Mouse (Mus musculus) midbrain, embryonic 14.5 days (tissue): ENCODE data around the gene Fcho2. TPM values are rescaled to one million over a fixed set of nuclear protein-coding genes. Genes with fewer than 3 reads are reported as not detected.

Experiments
- ATAC-seq: fragments of 200-750 bp; cut with Nextera tagmentation; 2 replicates; pipeline ENCODE4 v1.8.0; 2017; ENCODE audit warnings: moderate number of reproducible peaks, moderate library complexity; ENCODE audit not compliant: low FRiP score, low TSS enrichment
- DNase-seq: peaks from one replicate; pipeline ENCODE4 v3.0.0-alpha.2; 2015
- H3K27ac ChIP-seq: fragments of 300-500 bp; sonication (generic); replicated peaks from 2 replicates; pipeline ENCODE4 v1.5.1; 2014; ENCODE audit warnings: mild to moderate bottlenecking, low read depth, low read length, moderate library complexity
- H3K27me3 ChIP-seq: fragments of 300-500 bp; sonication (generic); 2 replicates; pipeline ENCODE4 v1.6.1; 2014; ENCODE audit warnings: low read length, control low read depth, mixed read lengths; ENCODE audit not compliant: control insufficient read depth, insufficient read depth
- H3K36me3 ChIP-seq: fragments of 300-500 bp; sonication (generic); 2 replicates; pipeline ENCODE4 v1.6.1; 2014; ENCODE audit warnings: low read length, control low read depth; ENCODE audit not compliant: control insufficient read depth, insufficient read depth
- H3K4me1 ChIP-seq: fragments of 300-500 bp; sonication (generic); 2 replicates; pipeline ENCODE4 v1.6.1; 2014; ENCODE audit warnings: mild to moderate bottlenecking, antibody characterized with exemption, low read length, control low read depth; ENCODE audit not compliant: control insufficient read depth, insufficient read depth
- H3K4me2 ChIP-seq: fragments of 300-500 bp; sonication (generic); 2 replicates; pipeline ENCODE4 v1.6.1; 2014; ENCODE audit warnings: mild to moderate bottlenecking, low read length, moderate library complexity
- H3K4me3 ChIP-seq: fragments of 300-500 bp; sonication (generic); replicated peaks from 2 replicates; pipeline ENCODE4 v1.5.1; 2014; ENCODE audit warnings: low read depth, low read length
- H3K9ac ChIP-seq: fragments of 300-500 bp; sonication (generic); replicated peaks from 2 replicates; pipeline ENCODE4 v1.6.1; 2014; ENCODE audit warnings: mild to moderate bottlenecking, low read length, moderate library complexity
- H3K9me3 ChIP-seq: fragments of 300-500 bp; sonication (generic); 2 replicates; pipeline ENCODE4 v1.6.1; 2016; ENCODE audit warnings: low read length, control low read depth, mixed read lengths; ENCODE audit not compliant: control insufficient read depth
- WGBS: fragments of 180-500 bp; shearing (Covaris S2); extraction: QIAGEN DNeasy Blood & Tissue Kit; methylation state at CpG from one replicate; pipeline ENCODE4 v1.1.7; 2014; 5-methylcytosine and 5-hydroxymethylcytosine counted together
- polyA plus RNA-seq: library from polyadenylated mRNA; unstranded; fragments of >200 nt; fragmentation: Nextera tagmentation; extraction: Ambion mirVana; gene quantifications from 2 replicates; pipeline ENCODE4 v1.2.1, GENCODE M21; 2014

Fcho2 gene
- polyA plus RNA-seq, 1 experiment from 2014 or later = 23.6 TPM

- 26% methylated on average over 12 of the region's 12 CpGs for WGBS
- no peaks in the 10 kb centered on the region for H3K27me3 ChIP-seq
- H3K4me2 ChIP-seq = peak overlapping the region; percentile 66
- DNase-seq (peak; percentile 31), ATAC-seq (no peak)
- peak overlapping the region; percentile 90 for H3K9ac ChIP-seq
- peak overlapping the region; percentile 84 for H3K4me3 ChIP-seq
- H3K27ac ChIP-seq = peak overlapping the region; percentile 92; the same call in 1 of the 2 replicates
- no peaks in the 10 kb centered on the region for H3K36me3 ChIP-seq
- no peaks in the 10 kb centered on the region for H3K9me3 ChIP-seq
- peaks cover 8% of the 10 kb centered on the region for H3K4me1 ChIP-seq
Measured at GRCm38 (mm10) chr13:98813596-98814274, 1.5 kb downstream of the Fcho2 start.

- no peak for DNase-seq
- Histone ChIP-seq H3K4me3 (peak overlapping the region; percentile 84; the same call in 1 of the 2 replicates), H3K9ac (no peak overlapping the region), H3K27me3 (no peaks in the 10 kb centered on the region), H3K4me2 (peak overlapping the region; percentile 66; the same call in 1 of the 2 replicates), H3K9me3 (no peaks in the 10 kb centered on the region), H3K4me1 (peaks cover 8% of the 10 kb centered on the region), H3K27ac (no peak overlapping the region), H3K36me3 (no peaks in the 10 kb centered on the region)
- ATAC-seq = no peak
- 78% methylated on average over 2 of the region's 2 CpGs for WGBS
Measured at GRCm38 (mm10) chr13:98813167-98813566, 2.1 kb downstream of the Fcho2 start.

GRCm38 (mm10) chr13:98812285-98812684 lies 3.0 kb downstream of the Fcho2 start:
- H3K36me3 ChIP-seq = no peaks in the 10 kb centered on the region
- no peaks in the 10 kb centered on the region for H3K9me3 ChIP-seq
- no peak overlapping the region for H3K9ac ChIP-seq
- H3K4me1 ChIP-seq = peaks cover 8% of the 10 kb centered on the region
- DNase-seq (no peak), ATAC-seq (no peak)
- no peaks in the 10 kb centered on the region for H3K27me3 ChIP-seq
- no peak overlapping the region for H3K4me3 ChIP-seq
- WGBS = 78% methylated on average over 4 of the region's 4 CpGs
- H3K27ac ChIP-seq = no peak overlapping the region
- H3K4me2 ChIP-seq = no peak overlapping the region

GRCm38 (mm10) chr13:98810143-98810542 lies 5.1 kb downstream of the Fcho2 start:
- WGBS = 64% methylated on average over 6 of the region's 6 CpGs
- peaks cover 4% of the 10 kb centered on the region for H3K4me1 ChIP-seq

GRCm38 (mm10) chr13:98809087-98809486 lies 6.2 kb downstream of the Fcho2 start:
- Histone ChIP-seq H3K4me2 (no peak overlapping the region), H3K27me3 (no peaks in the 10 kb centered on the region), H3K36me3 (0 out of 2 replicates have a peak, but pooled peaks cover 8% of the 10 kb centered on the region), H3K9me3 (no peaks in the 10 kb centered on the region), H3K9ac (no peak overlapping the region), H3K27ac (no peak overlapping the region), H3K4me3 (no peak overlapping the region), H3K4me1 (peaks cover 4% of the 10 kb centered on the region)
- no peak for DNase-seq
- no peak for ATAC-seq
- 95% methylated on average over 1 of the region's 1 CpGs for WGBS

More at GRCm38 (mm10) chr13:98810143-98810542, 5.1 kb downstream of the Fcho2 start:
- Histone ChIP-seq H3K9ac (no peak overlapping the region), H3K27me3 (no peaks in the 10 kb centered on the region), H3K4me3 (no peak overlapping the region), H3K36me3 (0 out of 2 replicates have a peak, but pooled peaks cover under 1% of the 10 kb centered on the region), H3K27ac (no peak overlapping the region), H3K9me3 (no peaks in the 10 kb centered on the region), H3K4me2 (no peak overlapping the region)
- no peak for ATAC-seq
- no peak for DNase-seq

- Histone ChIP-seq H3K27me3 (no peaks in the 10 kb centered on the region), H3K9me3 (0 out of 2 replicates have a peak, but pooled peaks cover 9% of the 10 kb centered on the region), H3K9ac (no peak overlapping the region), H3K4me3 (no peak overlapping the region), H3K36me3 (peaks cover 24% of the 10 kb centered on the region; the same call in 1 of the 2 replicates), H3K4me2 (no peak overlapping the region), H3K4me1 (no peaks in the 10 kb centered on the region), H3K27ac (no peak overlapping the region)
- WGBS = 98% methylated on average over 1 of the region's 1 CpGs
- DNase-seq (no peak), ATAC-seq (no peak)
Measured at GRCm38 (mm10) chr13:98804480-98804879, 10.8 kb downstream of the Fcho2 start.

GRCm38 (mm10) chr13:98803699-98804098 lies 11.6 kb downstream of the Fcho2 start:
- Histone ChIP-seq H3K27me3 (no peaks in the 10 kb centered on the region), H3K4me1 (no peaks in the 10 kb centered on the region), H3K4me3 (no peak overlapping the region), H3K36me3 (peaks cover 32% of the 10 kb centered on the region; the same call in 1 of the 2 replicates), H3K9ac (no peak overlapping the region), H3K27ac (no peak overlapping the region), H3K4me2 (no peak overlapping the region), H3K9me3 (0 out of 2 replicates have a peak, but pooled peaks cover 9% of the 10 kb centered on the region)
- ATAC-seq (no peak), DNase-seq (no peak)
- 91% methylated on average over 4 of the region's 4 CpGs for WGBS

GRCm38 (mm10) chr13:98802957-98803356 lies 12.3 kb downstream of the Fcho2 start:
- WGBS = 95% methylated on average over 3 of the region's 3 CpGs

GRCm38 (mm10) chr13:98795511-98795910 lies 19.7 kb downstream of the Fcho2 start:
- Histone ChIP-seq H3K27ac (no peak overlapping the region), H3K9me3 (0 out of 2 replicates have a peak, but pooled peaks cover 5% of the 10 kb centered on the region), H3K4me1 (no peaks in the 10 kb centered on the region), H3K27me3 (no peaks in the 10 kb centered on the region), H3K4me2 (no peak overlapping the region), H3K9ac (no peak overlapping the region), H3K36me3 (peaks cover 26% of the 10 kb centered on the region; the same call in 1 of the 2 replicates), H3K4me3 (no peak overlapping the region)
- no peak for ATAC-seq
- DNase-seq = no peak
- 83% methylated on average over 3 of the region's 3 CpGs for WGBS

More at GRCm38 (mm10) chr13:98802957-98803356, 12.3 kb downstream of the Fcho2 start:
- H3K4me1 ChIP-seq = no peaks in the 10 kb centered on the region
- peaks cover 34% of the 10 kb centered on the region; the same call in 1 of the 2 replicates for H3K36me3 ChIP-seq
- H3K27me3 ChIP-seq = no peaks in the 10 kb centered on the region
- no peak overlapping the region for H3K27ac ChIP-seq
- no peak for ATAC-seq
- no peak overlapping the region for H3K4me2 ChIP-seq
- H3K9me3 ChIP-seq = 0 out of 2 replicates have a peak, but pooled peaks cover 9% of the 10 kb centered on the region
- H3K4me3 ChIP-seq = no peak overlapping the region
- no peak overlapping the region for H3K9ac ChIP-seq
- DNase-seq = no peak
